ENCODE assay signal across 8 mouse cellular contexts in the genomic region with DNA sequence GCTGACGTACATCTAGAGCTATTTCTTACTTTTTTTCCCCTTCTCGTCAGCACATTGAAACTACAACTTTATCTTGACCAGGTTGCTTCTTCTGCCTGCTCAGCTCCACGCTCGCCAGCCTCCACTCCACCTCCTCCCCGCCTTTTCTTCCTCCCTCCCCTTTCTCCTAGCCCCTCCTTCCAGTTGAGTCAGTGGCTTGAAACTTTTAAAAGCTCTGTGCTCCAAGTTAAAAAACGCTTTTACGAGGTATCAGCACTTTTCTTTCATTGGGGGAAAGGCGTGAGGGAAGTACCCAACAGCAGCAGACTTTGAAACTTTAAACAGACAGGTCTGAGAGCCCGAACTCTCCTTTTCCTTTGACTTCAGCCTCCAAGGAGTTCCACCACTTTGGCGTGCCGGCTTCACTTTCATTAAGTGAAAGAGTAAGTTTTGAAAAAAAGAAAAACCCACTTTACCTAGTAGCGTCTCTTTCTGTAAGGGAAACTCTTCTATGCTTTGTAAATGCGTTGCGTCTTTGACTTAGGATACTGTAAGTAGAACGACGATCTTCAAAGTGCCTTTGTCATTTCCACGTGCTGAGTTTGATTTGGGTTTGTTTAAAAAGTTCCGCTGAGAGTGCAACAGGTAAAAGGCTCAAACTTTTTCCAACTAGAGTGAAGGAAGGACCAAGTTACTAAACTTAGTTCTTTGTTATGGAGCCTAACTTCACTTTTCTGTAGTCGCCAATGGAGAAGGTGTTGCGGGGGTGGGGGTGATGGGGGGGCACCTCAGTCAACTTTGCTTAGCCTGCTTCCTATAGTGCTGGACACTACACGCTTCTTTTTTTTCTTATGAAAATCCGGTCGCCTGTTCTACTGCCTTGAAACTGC. TPM values are rescaled to one million over a fixed set of nuclear protein-coding genes. Genes with fewer than 3 reads are reported as not detected.
DNase-seq lines count a peak whose midpoint lies in the region; ATAC-seq and TF ChIP-seq lines count a peak whose summit lies in the region.

A gene (plus strand): TSS at position 234 of the 869 bp plus-strand sequence.

- H3K36me3 ChIP-seq in hindbrain, embryonic 15.5 days: no peaks in the 10 kb centered on the region
- no peaks in the 10 kb centered on the region for H3K36me3 ChIP-seq in macrophage (ENCODE audit: inconsistent target)
- no peaks in the 10 kb centered on the region for H3K36me3 ChIP-seq in stomach, embryonic 15.5 days

- peak in 1 of 2 experiments; percentile 17 for DNase-seq in cerebellum, adult 2 months
- DNase-seq in cerebellum, adult 11-12 months: no peak
- peak; percentile 65 for DNase-seq in gastrocnemius, adult 2 months
- DNase-seq in left cerebral cortex, adult 8-10 months (ENCODE audit: low spot score in 2 of 2): no peak

- H3K27ac ChIP-seq in cerebellum, adult 2 months (ENCODE audit: insufficient read depth, low read length): peak within 1 kb of the TSS; percentile 59; the same call in 1 of the 2 replicates
- H3K27ac ChIP-seq in brown adipose tissue, adult 24 weeks (replicated peaks; ENCODE audit: low read depth, low read length): peak within 1 kb of the TSS; percentile 97
- peak within 1 kb of the TSS; percentile 92 for H3K27ac ChIP-seq in gastrocnemius, adult 2 months
- H3K27ac ChIP-seq in hindbrain, embryonic 15.5 days (replicated peaks): peak within 1 kb of the TSS; percentile 75
- no peak within 1 kb of the TSS for H3K27ac ChIP-seq in macrophage
- peak within 1 kb of the TSS; percentile 75 for H3K27ac ChIP-seq in stomach, embryonic 15.5 days

- no peak for ATAC-seq in hindbrain, embryonic 15.5 days (ENCODE audit: low FRiP score, low read depth)
- ATAC-seq in stomach, embryonic 15.5 days (ENCODE audit: insufficient read depth, low FRiP score, low read depth): peak; percentile 75

- H3K79me2 ChIP-seq in macrophage (ENCODE audit: inconsistent target): no peaks in the 10 kb centered on the region

- peak within 1 kb of the TSS; percentile 57 for H3K9ac ChIP-seq in hindbrain, embryonic 15.5 days
- H3K9ac ChIP-seq in stomach, embryonic 15.5 days: peak within 1 kb of the TSS; percentile 50; the same call in 1 of the 2 replicates

- no peaks in the 10 kb centered on the region for H3K9me3 ChIP-seq in hindbrain, embryonic 15.5 days
- no peaks in the 10 kb centered on the region for H3K9me3 ChIP-seq in stomach, embryonic 15.5 days

- H3K4me1 ChIP-seq in cerebellum, adult 2 months (ENCODE audit: control insufficient read depth, insufficient read depth, low read length): no peaks in the 10 kb centered on the region
- H3K4me1 ChIP-seq in brown adipose tissue, adult 24 weeks (ENCODE audit: control insufficient read depth, insufficient read depth, insufficient read length, low read length): no peaks in the 10 kb centered on the region
- H3K4me1 ChIP-seq in hindbrain, embryonic 15.5 days (replicated peaks): peaks cover 27% of the 10 kb centered on the region
- no peaks in the 10 kb centered on the region for H3K4me1 ChIP-seq in stomach, embryonic 15.5 days

- peak within 1 kb of the TSS; percentile 56 for H3K4me3 ChIP-seq in cerebellum, adult 2 months (replicated peaks; ENCODE audit: insufficient read depth, low read depth, low read length)
- H3K4me3 ChIP-seq in brown adipose tissue, adult 24 weeks (ENCODE audit: insufficient read depth, low read depth, low read length): peak within 1 kb of the TSS; percentile 88
- H3K4me3 ChIP-seq in gastrocnemius, adult 2 months: peak within 1 kb of the TSS; percentile 70
- H3K4me3 ChIP-seq in hindbrain, embryonic 15.5 days: peak within 1 kb of the TSS; percentile 55
- peak within 1 kb of the TSS; percentile 37 for H3K4me3 ChIP-seq in macrophage (ENCODE audit: inconsistent target)
- H3K4me3 ChIP-seq in stomach, embryonic 15.5 days (replicated peaks): peak within 1 kb of the TSS; percentile 64

- TF ChIP-seq CTCF in cerebellum, adult 2 months (IDR thresholded peaks at IDR 0.05; ENCODE audit: borderline replicate concordance, insufficient read depth, low read depth, low read length): no peak
- no peak for TF ChIP-seq CTCF in gastrocnemius, adult 2 months (IDR thresholded peaks at IDR 0.05)

- peak within 1 kb of the TSS; percentile 94 for H3K4me2 ChIP-seq in hindbrain, embryonic 15.5 days
- peak within 1 kb of the TSS; percentile 84 for H3K4me2 ChIP-seq in stomach, embryonic 15.5 days

- intact Hi-C loops in gastrocnemius, adult 2 months (cut with DNase I): no loop called here

- WGBS in cerebellum, adult 2 months: 6% methylated on average over 23 of the region's 23 CpGs
- under 1% methylated on average over 23 of the region's 23 CpGs for WGBS in hindbrain, embryonic 15.5 days
- WGBS in macrophage (ENCODE audit: missing documents): 2% methylated on average over 23 of the region's 23 CpGs
- under 1% methylated on average over 23 of the region's 23 CpGs for WGBS in stomach, embryonic 15.5 days

- H3K27me3 ChIP-seq in cerebellum, adult 2 months (ENCODE audit: control insufficient read depth, insufficient read depth, low read length): peaks cover 4% of the 10 kb centered on the region; the same call in 1 of the 2 replicates
- peaks cover 15% of the 10 kb centered on the region for H3K27me3 ChIP-seq in hindbrain, embryonic 15.5 days
- no peaks in the 10 kb centered on the region for H3K27me3 ChIP-seq in stomach, embryonic 15.5 days (replicated peaks)

- TF ChIP-seq POLR2A in cerebellum, adult 2 months (IDR thresholded peaks at IDR 0.05; ENCODE audit: borderline replicate concordance, insufficient read depth, low read length): no peak

RNA-seq across cellular contexts. Expression of the gene that starts here (rescaled TPM):
- 86.4 and 97.8 TPM in 2 replicates for polyA plus RNA-seq in cerebellum, adult 2 months (2012; rRNA removed)
- 211 and 395 TPM in 2 replicates for polyA plus RNA-seq in brown adipose tissue, adult 24 weeks (2012; ENCODE audit: insufficient read depth, insufficient read length, missing spikeins)
- 1 to 10 TPM; 7.4 to 9.0 TPM for total RNA-seq in gastrocnemius, adult 2 months (2021)
- 103 and 128 TPM in 2 replicates for polyA plus RNA-seq in hindbrain, embryonic 15.5 days (2015; fragmentation: Nextera tagmentation; extraction: Ambion mirVana)
- 100 to 1,000 TPM; 194 to 206 (median 201) TPM for total RNA-seq in left cerebral cortex, adult 8-10 months (2022)
- 10 to 100 TPM in 10 of 26 experiments, 1 to 10 TPM in 10, under 1 TPM in 6; 0.29 to 58.6 (median 5.6) TPM for total RNA-seq in macrophage (2018; cell fraction: chromatin; rRNA removed)
- total RNA-seq in macrophage (2018; cell fraction: cytosol; rRNA removed): 10 to 100 TPM in 5 of 26 experiments, 1 to 10 TPM in 20, under 1 TPM in 1; 0.86 to 64.2 (median 2.6) TPM
- 10 to 100 TPM in 12 of 26 experiments, 1 to 10 TPM in 14; 1.0 to 65.9 (median 7.7) TPM for total RNA-seq in macrophage (2018; cell fraction: nucleus; rRNA removed)
- 0.75 to 8.9 TPM (median 1.1 TPM) in 3 replicates for polyA plus RNA-seq in macrophage (2018)
- 63.6 and 77.9 TPM in 2 replicates for polyA plus RNA-seq in stomach, embryonic 15.5 days (2015; fragmentation: Nextera tagmentation; extraction: Ambion mirVana)

Comparison
In these comparisons a context has a peak if more than half of its experiments do, and no peak if none do; other contexts are left out.
1. RNA of the gene that starts here (total RNA-seq): 194 to 206 TPM in left cerebral cortex, adult 8-10 months; 7.4 to 9.0 TPM in gastrocnemius, adult 2 months; every median in the first group is over 10 times any median in the second.
2. H3K4me3 ChIP-seq: peak in every context shown above with its lines; median percentile 88 in brown adipose tissue, adult 24 weeks; 70 in gastrocnemius, adult 2 months; 64 in stomach, embryonic 15.5 days; 56 in cerebellum, adult 2 months; 55 in hindbrain, embryonic 15.5 days; 37 in macrophage.